In the genomic region with DNA sequence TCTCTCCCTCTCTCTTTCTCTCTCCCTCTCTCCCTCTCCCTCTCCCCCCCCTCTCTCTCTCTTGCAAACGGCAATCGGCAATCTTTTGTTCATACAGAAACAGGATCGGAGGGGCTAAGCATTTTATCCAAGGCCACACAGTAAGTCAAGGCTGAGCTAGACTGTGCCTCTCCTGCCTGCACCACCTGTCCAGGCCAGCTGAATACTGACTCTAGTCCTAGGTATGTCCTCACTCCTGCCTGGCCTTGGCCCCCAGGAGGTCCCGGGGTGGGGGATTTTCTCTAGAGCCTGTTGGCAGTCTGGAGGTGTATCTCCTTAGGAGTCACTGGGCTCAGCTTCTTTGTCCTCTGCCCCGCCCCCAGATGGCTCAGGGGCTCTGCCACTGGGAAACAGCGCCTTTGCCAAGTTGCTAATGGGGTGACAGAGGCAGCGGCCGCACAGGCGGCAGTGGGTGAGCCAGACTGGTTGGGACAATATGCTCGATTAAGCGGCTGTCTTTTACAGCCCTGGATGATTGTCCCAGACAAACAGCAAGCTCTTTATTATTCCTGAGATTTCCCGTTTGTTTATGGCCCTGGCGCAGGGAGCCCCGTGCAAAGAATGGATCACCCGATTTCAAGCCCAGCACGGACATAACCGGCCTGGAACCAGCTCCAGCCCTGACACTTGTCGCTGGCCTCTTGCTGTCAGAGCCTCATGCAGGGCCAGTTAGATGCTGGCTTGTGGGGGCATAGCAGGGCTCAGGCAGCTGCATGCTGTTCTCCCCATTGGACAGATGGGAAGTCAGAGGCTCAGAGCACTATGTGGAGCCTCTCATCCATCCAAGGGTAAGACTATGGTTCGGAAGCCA, we compare ENCODE assay signal across 10 mouse cellular contexts. TPM values are rescaled to one million over a fixed set of nuclear protein-coding genes. Genes with fewer than 3 reads are reported as not detected.
DNase-seq lines count a peak whose midpoint lies in the region; ATAC-seq lines count a peak whose summit lies in the region.
"Had no signal": no experiment of that assay in that cellular context is flagged by ENCODE, and none has a peak within 500 bp of the region (broad histone marks: within the 10 kb centered on the region; RNA-seq: fewer than 3 reads in every experiment).

No protein-coding gene starts in this region.

- no peak overlapping the region for H3K4me3 ChIP-seq in midbrain, embryonic 10.5 days
- H3K4me3 ChIP-seq in midbrain, embryonic 11.5 days (ENCODE audit: low read depth, low read length), result no peak overlapping the region
- no peak overlapping the region for H3K4me3 ChIP-seq in hindbrain, embryonic 16.5 days (ENCODE audit: low read length)
- no peak overlapping the region for H3K4me3 ChIP-seq in neural tube, embryonic 13.5 days
- H3K4me3 ChIP-seq: embryonic facial prominence, embryonic 15.5 days; myocyte had no signal

- no peak overlapping the region; the same call in 1 of the 2 replicates for H3K9ac ChIP-seq in midbrain, embryonic 11.5 days (ENCODE audit: low read length)
- peak overlapping the region; percentile 27 for H3K9ac ChIP-seq in hindbrain, embryonic 16.5 days (ENCODE audit: low read depth, low read length)
- no peak overlapping the region; the same call in 1 of the 2 replicates for H3K9ac ChIP-seq in neural tube, embryonic 13.5 days
- H3K9ac ChIP-seq: embryonic facial prominence, embryonic 15.5 days had no signal

- H3K9me3 ChIP-seq in midbrain, embryonic 10.5 days (replicated peaks), result peaks cover 5% of the 10 kb centered on the region; the same call in 1 of the 2 replicates
- H3K9me3 ChIP-seq in midbrain, embryonic 11.5 days (ENCODE audit: control insufficient read depth, low read length), result no peaks in the 10 kb centered on the region
- no peaks in the 10 kb centered on the region for H3K9me3 ChIP-seq in hindbrain, embryonic 16.5 days (ENCODE audit: control insufficient read depth, low read length)
- H3K9me3 ChIP-seq in neural tube, embryonic 13.5 days, result no peaks in the 10 kb centered on the region
- H3K9me3 ChIP-seq: embryonic facial prominence, embryonic 15.5 days had no signal

- peak; percentile 54 for DNase-seq in adrenal gland, adult 2 months
- DNase-seq in adrenal gland, adult 8-10 months, result no peak
- DNase-seq in midbrain, embryonic 10.5 days (ENCODE audit: low spot score), result no peak
- no peak for DNase-seq in midbrain, embryonic 11.5 days (ENCODE audit: low spot score, missing footprints)
- DNase-seq in B cell, adult 2 months, result no peak
- DNase-seq in ovary, postnatal 36 days (ENCODE audit: low spot score), result no peak

- H3K27ac ChIP-seq in midbrain, embryonic 10.5 days (replicated peaks), result peak overlapping the region; percentile 64
- no peak overlapping the region for H3K27ac ChIP-seq in midbrain, embryonic 11.5 days (ENCODE audit: low read depth, low read length)
- H3K27ac ChIP-seq in hindbrain, embryonic 16.5 days (ENCODE audit: low read depth, low read length), result peak overlapping the region; percentile 61
- H3K27ac ChIP-seq in neural tube, embryonic 13.5 days (replicated peaks), result peak overlapping the region; percentile 81
- H3K27ac ChIP-seq: embryonic facial prominence, embryonic 15.5 days had no signal

- H3K4me1 ChIP-seq in midbrain, embryonic 10.5 days, result peaks cover 11% of the 10 kb centered on the region
- H3K4me1 ChIP-seq in midbrain, embryonic 11.5 days (ENCODE audit: control insufficient read depth, insufficient read depth, low read length), result peaks cover 3% of the 10 kb centered on the region; the same call in 1 of the 2 replicates
- H3K4me1 ChIP-seq in hindbrain, embryonic 16.5 days (ENCODE audit: control insufficient read depth, insufficient read depth, low read depth, low read length), result peaks cover 10% of the 10 kb centered on the region; the same call in 1 of the 2 replicates
- H3K4me1 ChIP-seq in neural tube, embryonic 13.5 days (replicated peaks), result peaks cover 38% of the 10 kb centered on the region

- peaks cover 28% of the 10 kb centered on the region for H3K36me3 ChIP-seq in midbrain, embryonic 10.5 days
- no peaks in the 10 kb centered on the region for H3K36me3 ChIP-seq in midbrain, embryonic 11.5 days (ENCODE audit: control insufficient read depth, insufficient read depth, low read length)
- H3K36me3 ChIP-seq in hindbrain, embryonic 16.5 days (ENCODE audit: control insufficient read depth, insufficient read depth, low read length), result peaks cover 9% of the 10 kb centered on the region
- H3K36me3 ChIP-seq in neural tube, embryonic 13.5 days, result peaks cover 24% of the 10 kb centered on the region

- 0 out of 2 replicates have a peak, but pooled peaks cover 4% of the 10 kb centered on the region for H3K27me3 ChIP-seq in midbrain, embryonic 10.5 days (ENCODE audit: low read depth, poor library complexity, severe bottlenecking)
- no peaks in the 10 kb centered on the region for H3K27me3 ChIP-seq in midbrain, embryonic 11.5 days (ENCODE audit: control insufficient read depth, insufficient read depth, low read length)
- no peaks in the 10 kb centered on the region for H3K27me3 ChIP-seq in hindbrain, embryonic 16.5 days (replicated peaks; ENCODE audit: control insufficient read depth, insufficient read depth, low read length)
- no peaks in the 10 kb centered on the region for H3K27me3 ChIP-seq in neural tube, embryonic 13.5 days
- H3K27me3 ChIP-seq: embryonic facial prominence, embryonic 15.5 days had no signal

- no peak for ATAC-seq in midbrain, embryonic 11.5 days (ENCODE audit: low FRiP score)
- ATAC-seq in hindbrain, embryonic 16.5 days, result peak; percentile 87
- peak; percentile 74 for ATAC-seq in neural tube, embryonic 13.5 days (ENCODE audit: low read depth)

- WGBS in midbrain, embryonic 10.5 days, result 38% methylated on average over 19 of the region's 19 CpGs
- 35% methylated on average over 19 of the region's 19 CpGs for WGBS in midbrain, embryonic 11.5 days
- 20% methylated on average over 19 of the region's 19 CpGs for WGBS in hindbrain, embryonic 16.5 days
- WGBS in neural tube, embryonic 13.5 days, result 12% methylated on average over 19 of the region's 19 CpGs

- no peak overlapping the region for H3K4me2 ChIP-seq in midbrain, embryonic 11.5 days
- H3K4me2 ChIP-seq in hindbrain, embryonic 16.5 days (ENCODE audit: low read length), result no peak overlapping the region
- no peak overlapping the region; the same call in 1 of the 2 replicates for H3K4me2 ChIP-seq in neural tube, embryonic 13.5 days
- H3K4me2 ChIP-seq: embryonic facial prominence, embryonic 15.5 days had no signal

RNA-seq across cellular contexts. Expression of a gene that starts 15.6 kb away (rescaled TPM):
- 10 to 100 TPM; 21.9 to 42.5 TPM for total RNA-seq in adrenal gland, adult 2 months (2021)
- polyA plus RNA-seq in adrenal gland, adult 2 months (2012; rRNA removed), result 34.5 and 35.1 TPM in 2 replicates
- 10 to 100 TPM; 28.9 to 58.1 (median 44.4) TPM for total RNA-seq in adrenal gland, adult 8-10 months (2022)
- polyA plus RNA-seq in midbrain, embryonic 10.5 days (2016; fragmentation: Nextera tagmentation; extraction: Ambion mirVana), result 8.4 and 8.6 TPM in 2 replicates
- 19.1 and 24.6 TPM in 2 replicates for polyA plus RNA-seq in midbrain, embryonic 11.5 days (2014; fragmentation: Nextera tagmentation; extraction: Ambion mirVana)
- 6.7 and 7.0 TPM in 2 replicates for polyA plus RNA-seq in hindbrain, embryonic 16.5 days (2015; fragmentation: Nextera tagmentation; extraction: Ambion mirVana)
- 11.3 and 17.1 TPM in 2 replicates for polyA plus RNA-seq in neural tube, embryonic 13.5 days (2015; fragmentation: Nextera tagmentation; extraction: Ambion mirVana)

RNA-seq across cellular contexts. Expression of a gene that starts 32.4 kb away (rescaled TPM):
- 100 to 1,000 TPM; 124 to 147 TPM for total RNA-seq in adrenal gland, adult 2 months (2021)
- 98.8 and 102 TPM in 2 replicates for polyA plus RNA-seq in adrenal gland, adult 2 months (2012; rRNA removed)
- 100 to 1,000 TPM; 125 to 174 (median 152) TPM for total RNA-seq in adrenal gland, adult 8-10 months (2022)
- polyA plus RNA-seq in midbrain, embryonic 10.5 days (2016; fragmentation: Nextera tagmentation; extraction: Ambion mirVana), result 120 and 127 TPM in 2 replicates
- 132 and 140 TPM in 2 replicates for polyA plus RNA-seq in midbrain, embryonic 11.5 days (2014; fragmentation: Nextera tagmentation; extraction: Ambion mirVana)
- 176 and 182 TPM in 2 replicates for polyA plus RNA-seq in hindbrain, embryonic 16.5 days (2015; fragmentation: Nextera tagmentation; extraction: Ambion mirVana)
- 165 and 172 TPM in 2 replicates for polyA plus RNA-seq in neural tube, embryonic 13.5 days (2015; fragmentation: Nextera tagmentation; extraction: Ambion mirVana)

RNA-seq across cellular contexts. Expression of a gene that starts 56.8 kb away (rescaled TPM):
- 1 to 10 TPM in 1 of 2 experiments, under 1 TPM in 1; 0.29 to 1.5 TPM for total RNA-seq in adrenal gland, adult 2 months (2021)
- polyA plus RNA-seq in adrenal gland, adult 2 months (2012; rRNA removed), result 0.10 and 0.16 TPM in 2 replicates
- total RNA-seq in adrenal gland, adult 8-10 months (2022), result 1 to 10 TPM in 3 of 4 experiments, under 1 TPM in 1; 0.66 to 2.4 (median 2.2) TPM
- 25.5 and 28.6 TPM in 2 replicates for polyA plus RNA-seq in midbrain, embryonic 10.5 days (2016; fragmentation: Nextera tagmentation; extraction: Ambion mirVana)
- 7.8 and 7.9 TPM in 2 replicates for polyA plus RNA-seq in midbrain, embryonic 11.5 days (2014; fragmentation: Nextera tagmentation; extraction: Ambion mirVana)
- polyA plus RNA-seq in hindbrain, embryonic 16.5 days (2015; fragmentation: Nextera tagmentation; extraction: Ambion mirVana), result 2.4 and 2.9 TPM in 2 replicates
- polyA plus RNA-seq in neural tube, embryonic 13.5 days (2015; fragmentation: Nextera tagmentation; extraction: Ambion mirVana), result 2.3 TPM in 2 replicates
